Mouse (Mus musculus): ENCODE data around the gene Cacna1c. TPM values are rescaled to one million over a fixed set of nuclear protein-coding genes. Genes with fewer than 3 reads are reported as not detected.

Gene Cacna1c
- polyA plus RNA-seq, 1 experiment: not detected

GRCm38 (mm10) chr6:119057076-119057479 lies 139.1 kb downstream of the Cacna1c start:
- no peaks in the 10 kb centered on the region for H3K79me2 ChIP-seq (ENCODE audit: control insufficient read depth, insufficient read depth)
- no peak overlapping the region for H3K4me3 ChIP-seq
- no peak overlapping the region for H3K4me2 ChIP-seq (ENCODE audit: low read depth)
- H3K36me3 ChIP-seq (ENCODE audit: control insufficient read depth, insufficient read depth): no peaks in the 10 kb centered on the region
- TF ChIP-seq USF1 (IDR thresholded peaks at IDR 0.05; ENCODE audit: low read depth) (no peak), MYOG (IDR thresholded peaks at IDR 0.05; ENCODE audit: control insufficient read depth in 1 of 3, insufficient read depth in 1 of 3, insufficient read length in 2 of 3, low read depth in 2 of 3) (no peak), SRF (IDR thresholded peaks at IDR 0.05; ENCODE audit: control insufficient read depth, insufficient read length, low read depth) (no peak), MAX (IDR thresholded peaks at IDR 0.05; ENCODE audit: low read depth) (no peak), E2F4 (IDR thresholded peaks at IDR 0.05; ENCODE audit: insufficient read depth) (no peak), POLR2AphosphoS2 (IDR thresholded peaks at IDR 0.05; ENCODE audit: insufficient read length, low read depth) (no peak), MYOD1 (IDR thresholded peaks at IDR 0.05; ENCODE audit: control insufficient read depth in 1 of 3, insufficient read length in 2 of 3, low read depth in 2 of 3) (no peak), TCF3 (IDR thresholded peaks at IDR 0.05; ENCODE audit: insufficient read length, low read depth) (no peak)
- H3K27me3 ChIP-seq (ENCODE audit: control insufficient read depth, insufficient read depth, insufficient read length): no peaks in the 10 kb centered on the region
- no peak overlapping the region for H3ac ChIP-seq (ENCODE audit: control insufficient read depth, insufficient read length)

- no peaks in the 10 kb centered on the region for H3K36me3 ChIP-seq (ENCODE audit: control insufficient read depth, insufficient read depth)
- H3ac ChIP-seq (ENCODE audit: control insufficient read depth, insufficient read length): no peak overlapping the region
- TF ChIP-seq USF1 (IDR thresholded peaks at IDR 0.05; ENCODE audit: low read depth) (no peak), POLR2A (IDR thresholded peaks at IDR 0.05; ENCODE audit: insufficient read length, low read depth) (no peak), SRF (IDR thresholded peaks at IDR 0.05; ENCODE audit: control insufficient read depth, insufficient read length, low read depth) (no peak), TCF3 (IDR thresholded peaks at IDR 0.05; ENCODE audit: insufficient read length, low read depth) (no peak), MYOD1 (IDR thresholded peaks at IDR 0.05; ENCODE audit: control insufficient read depth in 1 of 3, insufficient read length in 2 of 3, low read depth in 2 of 3) (no peak), POLR2AphosphoS2 (IDR thresholded peaks at IDR 0.05; ENCODE audit: insufficient read length, low read depth) (no peak), TCF12 (IDR thresholded peaks at IDR 0.05; ENCODE audit: insufficient read depth, poor library complexity, severe bottlenecking) (no peak), REST (IDR thresholded peaks at IDR 0.05; ENCODE audit: insufficient read depth, insufficient read length) (no peak), MYOG (IDR thresholded peaks at IDR 0.05; ENCODE audit: control insufficient read depth in 1 of 3, insufficient read depth in 1 of 3, insufficient read length in 2 of 3, low read depth in 2 of 3) (no peak)
- no peak overlapping the region for H3K4me2 ChIP-seq (ENCODE audit: low read depth)
- H3K27me3 ChIP-seq (ENCODE audit: control insufficient read depth, insufficient read depth, insufficient read length): peaks cover 7% of the 10 kb centered on the region
- H3K4me3 ChIP-seq: no peak overlapping the region
- no peaks in the 10 kb centered on the region for H3K79me2 ChIP-seq (ENCODE audit: control insufficient read depth, insufficient read depth)
These were observed 143.4 kb downstream of the Cacna1c start for GRCm38 (mm10) chr6:119052801-119053200.

GRCm38 (mm10) chr6:119052366-119052765 lies 143.9 kb downstream of the Cacna1c start:
- Histone ChIP-seq H3ac (ENCODE audit: control insufficient read depth, insufficient read length) (no peak overlapping the region), H3K4me2 (ENCODE audit: low read depth) (no peak overlapping the region), H3K4me3 (no peak overlapping the region), H3K79me2 (ENCODE audit: control insufficient read depth, insufficient read depth) (no peaks in the 10 kb centered on the region), H3K36me3 (ENCODE audit: control insufficient read depth, insufficient read depth) (no peaks in the 10 kb centered on the region), H3K27me3 (ENCODE audit: control insufficient read depth, insufficient read depth, insufficient read length) (peaks cover 7% of the 10 kb centered on the region)
- no peak for TF ChIP-seq MYOD1 (IDR thresholded peaks at IDR 0.05; ENCODE audit: control insufficient read depth in 1 of 3, insufficient read length in 2 of 3, low read depth in 2 of 3)
- TF ChIP-seq MYOG (IDR thresholded peaks at IDR 0.05; ENCODE audit: control insufficient read depth in 1 of 3, insufficient read depth in 1 of 3, insufficient read length in 2 of 3, low read depth in 2 of 3): no peak
- no peak for TF ChIP-seq SRF (IDR thresholded peaks at IDR 0.05; ENCODE audit: control insufficient read depth, insufficient read length, low read depth)
- no peak for TF ChIP-seq REST (IDR thresholded peaks at IDR 0.05; ENCODE audit: insufficient read depth, insufficient read length)
- TF ChIP-seq POLR2A (IDR thresholded peaks at IDR 0.05; ENCODE audit: insufficient read length, low read depth): no peak
- TF ChIP-seq POLR2AphosphoS2 (IDR thresholded peaks at IDR 0.05; ENCODE audit: insufficient read length, low read depth): no peak
- no peak for TF ChIP-seq TCF3 (IDR thresholded peaks at IDR 0.05; ENCODE audit: insufficient read length, low read depth)
- no peak for TF ChIP-seq MAX (IDR thresholded peaks at IDR 0.05; ENCODE audit: low read depth)
- no peak for TF ChIP-seq CEBPB (IDR thresholded peaks at IDR 0.05; ENCODE audit: insufficient read depth, poor library complexity, severe bottlenecking)
- TF ChIP-seq TCF12 (IDR thresholded peaks at IDR 0.05; ENCODE audit: insufficient read depth, poor library complexity, severe bottlenecking): no peak
- no peak for TF ChIP-seq E2F4 (IDR thresholded peaks at IDR 0.05; ENCODE audit: insufficient read depth)
- TF ChIP-seq USF1 (IDR thresholded peaks at IDR 0.05; ENCODE audit: low read depth): no peak

- no peak overlapping the region for H3K4me2 ChIP-seq (ENCODE audit: low read depth)
- peaks cover 7% of the 10 kb centered on the region for H3K27me3 ChIP-seq (ENCODE audit: control insufficient read depth, insufficient read depth, insufficient read length)
- no peaks in the 10 kb centered on the region for H3K79me2 ChIP-seq (ENCODE audit: control insufficient read depth, insufficient read depth)
- no peak overlapping the region for H3K4me3 ChIP-seq
- no peak overlapping the region for H3ac ChIP-seq (ENCODE audit: control insufficient read depth, insufficient read length)
- H3K36me3 ChIP-seq (ENCODE audit: control insufficient read depth, insufficient read depth): no peaks in the 10 kb centered on the region
- no peak for TF ChIP-seq POLR2A (IDR thresholded peaks at IDR 0.05; ENCODE audit: insufficient read length, low read depth)
- TF ChIP-seq MYOG (IDR thresholded peaks at IDR 0.05; ENCODE audit: control insufficient read depth in 1 of 3, insufficient read depth in 1 of 3, insufficient read length in 2 of 3, low read depth in 2 of 3): no peak
- no peak for TF ChIP-seq REST (IDR thresholded peaks at IDR 0.05; ENCODE audit: insufficient read depth, insufficient read length)
- no peak for TF ChIP-seq POLR2AphosphoS2 (IDR thresholded peaks at IDR 0.05; ENCODE audit: insufficient read length, low read depth)
- no peak for TF ChIP-seq MAX (IDR thresholded peaks at IDR 0.05; ENCODE audit: low read depth)
- TF ChIP-seq MYOD1 (IDR thresholded peaks at IDR 0.05; ENCODE audit: control insufficient read depth in 1 of 3, insufficient read length in 2 of 3, low read depth in 2 of 3): no peak
- no peak for TF ChIP-seq E2F4 (IDR thresholded peaks at IDR 0.05; ENCODE audit: insufficient read depth)
- TF ChIP-seq CEBPB (IDR thresholded peaks at IDR 0.05; ENCODE audit: insufficient read depth, poor library complexity, severe bottlenecking): no peak
- no peak for TF ChIP-seq USF1 (IDR thresholded peaks at IDR 0.05; ENCODE audit: low read depth)
These were observed 144.5 kb downstream of the Cacna1c start for GRCm38 (mm10) chr6:119051721-119052120.

- Histone ChIP-seq H3K79me2 (ENCODE audit: control insufficient read depth, insufficient read depth) (no peaks in the 10 kb centered on the region), H3K27me3 (ENCODE audit: control insufficient read depth, insufficient read depth, insufficient read length) (peaks cover 17% of the 10 kb centered on the region), H3K4me3 (no peak overlapping the region), H3K4me2 (ENCODE audit: low read depth) (no peak overlapping the region), H3ac (ENCODE audit: control insufficient read depth, insufficient read length) (no peak overlapping the region), H3K36me3 (ENCODE audit: control insufficient read depth, insufficient read depth) (no peaks in the 10 kb centered on the region)
- TF ChIP-seq REST (IDR thresholded peaks at IDR 0.05; ENCODE audit: insufficient read depth, insufficient read length): no peak
- no peak for TF ChIP-seq MYOD1 (IDR thresholded peaks at IDR 0.05; ENCODE audit: control insufficient read depth in 1 of 3, insufficient read length in 2 of 3, low read depth in 2 of 3)
- no peak for TF ChIP-seq SRF (IDR thresholded peaks at IDR 0.05; ENCODE audit: control insufficient read depth, insufficient read length, low read depth)
- TF ChIP-seq E2F4 (IDR thresholded peaks at IDR 0.05; ENCODE audit: insufficient read depth): no peak
- TF ChIP-seq USF1 (IDR thresholded peaks at IDR 0.05; ENCODE audit: low read depth): no peak
- TF ChIP-seq TCF12 (IDR thresholded peaks at IDR 0.05; ENCODE audit: insufficient read depth, poor library complexity, severe bottlenecking): no peak
These were observed 148.9 kb downstream of the Cacna1c start for GRCm38 (mm10) chr6:119047340-119047739.

Data from myocyte (in vitro differentiated cells).